Mouse (Mus musculus) heart, embryonic 14.5 days (tissue): ENCODE data around the gene Sept9. TPM values are rescaled to one million over a fixed set of nuclear protein-coding genes. Genes with fewer than 3 reads are reported as not detected.
A peak's percentile ranks its signal among the peaks of the same experiment; 100 is the strongest.

ENCODE experiments used
- ATAC-seq: fragments of 200-750 bp; cut with Nextera tagmentation; 2 replicates; pipeline ENCODE4 v1.8.0; 2017; ENCODE audit warnings: low read depth, moderate TSS enrichment; ENCODE audit not compliant: insufficient number of reproducible peaks, insufficient read depth, low FRiP score
- H3K27ac ChIP-seq, 2 experiments: fragments of 200-500 bp in 1 of 2; fragments of 300-500 bp in 1 of 2; sonication (generic) in 1 of 2; replicated peaks in 1 of 2; 2 replicates each; pipeline ENCODE4 v1.5.1; 2012 to 2014; ENCODE audit warnings: low read depth in 2 of 2, low read length in 2 of 2, control low read depth in 1 of 2, mild to moderate bottlenecking in 1 of 2, mixed read lengths in 1 of 2; ENCODE audit not compliant: control insufficient read depth in 1 of 2, insufficient read depth in 1 of 2
- H3K27me3 ChIP-seq: fragments of 300-500 bp; sonication (generic); 2 replicates; pipeline ENCODE4 v1.6.1; 2014; ENCODE audit warnings: mild to moderate bottlenecking, low read length, control low read depth; ENCODE audit not compliant: control insufficient read depth, insufficient read depth
- H3K36me3 ChIP-seq: fragments of 300-500 bp; sonication (generic); 2 replicates; pipeline ENCODE4 v1.6.1; 2014; ENCODE audit warnings: mild to moderate bottlenecking, control low read depth, low read length, mixed read lengths; ENCODE audit not compliant: control insufficient read depth, insufficient read depth
- H3K4me1 ChIP-seq, 2 experiments: fragments of 200-500 bp in 1 of 2; fragments of 300-500 bp in 1 of 2; sonication (generic) in 1 of 2; 2 replicates each; pipeline ENCODE4 v1.6.1; 2012 to 2014; ENCODE audit warnings: low read length in 2 of 2, control low read depth in 1 of 2, mixed read lengths in 1 of 2; ENCODE audit not compliant: control insufficient read depth in 2 of 2, insufficient read depth in 2 of 2
- H3K4me2 ChIP-seq: fragments of 300-500 bp; sonication (generic); 2 replicates; pipeline ENCODE4 v1.6.1; 2014; ENCODE audit warnings: mild to moderate bottlenecking, low read length
- H3K4me3 ChIP-seq, 2 experiments: fragments of 200-500 bp in 1 of 2; fragments of 300-500 bp in 1 of 2; sonication (generic) in 1 of 2; 2 replicates each; pipeline ENCODE4 v1.5.1; 2012 to 2014; ENCODE audit warnings: low read length in 2 of 2, mild to moderate bottlenecking in 2 of 2, control low read depth in 1 of 2, low read depth in 1 of 2, moderate library complexity in 1 of 2; ENCODE audit not compliant: control insufficient read depth in 1 of 2, insufficient read depth in 1 of 2
- H3K9ac ChIP-seq: fragments of 300-500 bp; sonication (generic); 2 replicates; pipeline ENCODE4 v1.6.1; 2014; ENCODE audit warnings: mild to moderate bottlenecking, low read length
- H3K9me3 ChIP-seq: fragments of 300-500 bp; sonication (generic); 2 replicates; pipeline ENCODE4 v1.6.1; 2016; ENCODE audit warnings: low read length, control low read depth; ENCODE audit not compliant: control insufficient read depth
- WGBS: fragments of 180-500 bp; shearing (Covaris S2); extraction: QIAGEN DNeasy Blood & Tissue Kit; methylation state at CpG from one replicate; pipeline ENCODE4 v1.1.7; 2014; 5-methylcytosine and 5-hydroxymethylcytosine counted together
- polyA plus RNA-seq: library from polyadenylated mRNA; unstranded; fragments of >200 nt; fragmentation: Nextera tagmentation; extraction: Ambion mirVana; gene quantifications from 2 replicates; pipeline ENCODE4 v1.2.1, GENCODE M21; 2014

The Sept9 gene
- polyA plus RNA-seq, 1 experiment from 2014 or later = 51.8 TPM

DNA sequence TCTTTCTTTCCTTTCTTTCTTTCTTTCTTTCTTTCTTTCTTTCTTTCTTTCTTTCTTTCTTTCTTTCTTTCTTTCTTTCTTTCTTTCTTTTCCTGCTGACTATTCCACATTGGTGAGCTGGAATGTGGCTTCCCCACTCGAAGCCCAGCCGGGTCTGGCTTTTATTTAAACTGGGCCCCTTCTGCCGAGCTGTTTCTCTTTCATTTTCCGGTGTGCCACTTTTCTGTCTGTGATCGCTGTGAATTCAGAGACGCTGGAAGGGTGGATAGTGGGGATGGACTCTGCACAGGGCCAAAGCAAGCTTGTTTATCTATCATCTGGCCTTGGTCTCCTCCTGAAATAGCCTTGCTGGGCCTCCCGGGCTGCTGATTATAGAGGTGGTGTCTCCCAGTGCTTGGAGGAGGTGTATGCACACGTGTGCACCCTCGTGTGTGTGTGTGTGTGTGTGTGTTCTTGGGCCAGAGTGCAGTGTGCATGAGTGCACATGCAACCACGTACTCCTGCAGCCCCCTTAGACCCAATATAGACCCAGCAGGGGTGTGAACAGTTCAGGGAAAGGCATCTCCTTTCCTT is 33.5 kb downstream of the Sept9 start:
- H3K27ac ChIP-seq = peak overlapping the region in 1 of 2 experiments; percentile 38; a peak in 1 of 4 replicates
- no peaks in the 10 kb centered on the region for H3K27me3 ChIP-seq
- H3K4me2 ChIP-seq = peak overlapping the region; percentile 76
- no peaks in the 10 kb centered on the region for H3K36me3 ChIP-seq
- no peak for ATAC-seq
- no peaks in the 10 kb centered on the region for H3K9me3 ChIP-seq
- peak overlapping the region; percentile 56; the same call in 1 of the 2 replicates for H3K9ac ChIP-seq
- peaks cover 32 to 43% of the 10 kb centered on the region in 2 experiments for H3K4me1 ChIP-seq
- 21% methylated on average over 10 of the region's 10 CpGs for WGBS
- H3K4me3 ChIP-seq = peak overlapping the region; percentile 13 to 20; a peak in 2 of 4 replicates

DNA sequence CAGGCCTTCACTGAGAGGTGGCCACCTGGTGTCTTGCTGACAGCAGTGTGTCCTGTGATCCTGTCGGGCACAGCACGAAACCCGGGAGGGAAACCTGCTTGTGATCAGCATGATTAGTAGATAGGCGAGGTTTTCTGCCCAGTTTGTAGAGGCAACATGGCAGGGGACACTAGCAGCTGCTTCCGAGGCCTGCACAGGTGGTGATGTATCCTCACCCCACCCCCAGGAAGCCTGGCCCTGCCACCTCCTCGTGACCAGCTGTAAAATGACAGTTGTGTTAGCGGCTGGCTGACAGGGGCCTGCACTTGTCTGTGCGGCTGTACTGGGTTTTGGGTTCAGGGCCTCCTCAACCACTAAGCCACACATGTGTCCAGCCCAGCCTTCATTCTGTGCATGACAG is 34.4 kb downstream of the Sept9 start:
- Histone ChIP-seq H3K9ac (no peak overlapping the region), H3K36me3 (no peaks in the 10 kb centered on the region), H3K9me3 (no peaks in the 10 kb centered on the region), H3K27me3 (no peaks in the 10 kb centered on the region), H3K4me3 (no peak overlapping the region), H3K4me1 (peaks cover 32 to 46% of the 10 kb centered on the region in 2 experiments), H3K27ac (no peak overlapping the region), H3K4me2 (peak overlapping the region; percentile 76; the same call in 1 of the 2 replicates)
- no peak for ATAC-seq
- 63% methylated on average over 8 of the region's 8 CpGs for WGBS

DNA sequence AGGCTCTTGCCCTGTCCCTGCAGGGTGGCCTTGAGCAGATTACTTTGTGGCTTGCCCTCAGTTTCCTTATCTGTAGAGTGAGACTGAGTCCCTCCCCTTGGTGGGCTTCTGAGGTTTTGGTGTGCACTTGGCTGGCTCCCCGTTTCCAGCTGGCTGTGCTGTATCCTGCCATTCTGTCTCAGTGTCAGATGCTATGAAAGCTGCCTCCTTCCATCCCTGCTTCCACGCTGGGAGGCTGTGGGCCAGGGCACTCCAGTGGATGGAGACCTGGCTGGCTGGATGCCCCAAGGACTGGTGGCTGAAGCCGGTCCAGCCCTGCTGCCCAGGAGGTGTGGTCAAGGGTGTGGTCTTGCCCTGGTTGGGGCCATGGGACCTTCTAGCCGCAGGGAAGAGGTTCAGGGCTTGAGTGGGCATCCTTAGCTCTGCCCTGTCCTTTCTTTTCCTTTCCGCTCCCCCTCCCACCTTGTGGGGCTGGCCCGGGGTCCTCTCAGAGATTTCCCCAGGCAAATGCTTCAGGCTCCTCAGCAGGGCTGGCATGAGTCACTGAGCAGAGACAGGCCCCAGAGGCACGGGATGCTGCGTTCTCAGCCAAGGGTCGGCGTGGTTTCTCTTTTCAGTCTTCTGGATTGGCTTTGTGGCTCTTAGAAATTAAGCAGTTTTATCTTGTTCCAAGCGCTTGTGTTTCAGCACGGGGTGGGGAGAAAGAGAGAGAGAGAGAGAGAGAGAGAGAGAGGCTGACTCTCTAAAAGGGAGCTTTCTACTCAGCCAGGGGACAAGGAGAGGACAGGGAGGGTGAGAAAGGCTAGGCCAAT is 35.8 kb downstream of the Sept9 start:
- Histone ChIP-seq H3K27ac (peak overlapping the region in 1 of 2 experiments; percentile 45; a peak in 2 of 4 replicates), H3K36me3 (no peaks in the 10 kb centered on the region), H3K9ac (no peak overlapping the region; the same call in 1 of the 2 replicates), H3K4me3 (no peak overlapping the region), H3K4me2 (peak overlapping the region; percentile 42), H3K9me3 (no peaks in the 10 kb centered on the region), H3K27me3 (no peaks in the 10 kb centered on the region), H3K4me1 (peaks cover 32 to 46% of the 10 kb centered on the region in 2 experiments)
- WGBS = 23% methylated on average over 12 of the region's 12 CpGs
- no peak for ATAC-seq

DNA sequence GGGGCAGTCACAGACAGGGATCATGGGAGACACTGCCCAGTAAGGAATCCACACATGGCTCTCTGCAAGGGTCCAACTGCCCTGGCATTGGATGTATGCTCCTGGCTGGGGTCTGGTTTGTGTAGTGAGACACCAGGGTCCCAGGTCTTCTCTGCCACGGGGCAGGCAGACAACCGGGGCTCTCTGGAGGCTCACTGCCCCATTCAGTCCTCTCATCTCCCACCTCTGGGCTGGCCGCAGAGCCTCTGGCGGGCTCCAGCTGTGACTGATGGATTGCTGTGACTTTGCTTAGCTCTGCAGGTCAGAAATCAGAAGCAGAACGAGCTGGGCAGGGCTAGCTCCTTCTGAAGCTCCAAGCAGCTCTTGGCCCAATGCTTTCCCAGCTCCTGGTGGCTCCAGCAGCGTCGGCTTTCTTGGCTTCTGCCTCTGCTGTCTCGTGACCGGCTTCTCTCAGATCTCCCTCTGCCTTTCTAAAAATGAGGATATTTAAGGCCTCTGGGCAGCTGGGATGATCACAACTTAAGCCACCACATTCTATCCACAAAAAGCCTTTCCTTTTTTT is 36.5 kb downstream of the Sept9 start:
- no peak overlapping the region; the same call in 1 of the 2 replicates for H3K9ac ChIP-seq
- H3K4me1 ChIP-seq = peaks cover 33 to 49% of the 10 kb centered on the region in 2 experiments
- 29% methylated on average over 9 of the region's 9 CpGs for WGBS
- H3K27ac ChIP-seq = peak overlapping the region in 1 of 2 experiments; percentile 45; a peak in 2 of 4 replicates
- H3K9me3 ChIP-seq = no peaks in the 10 kb centered on the region
- H3K36me3 ChIP-seq = no peaks in the 10 kb centered on the region
- ATAC-seq = no peak
- H3K4me3 ChIP-seq = no peak overlapping the region
- H3K27me3 ChIP-seq = no peaks in the 10 kb centered on the region
- peak overlapping the region; percentile 42 for H3K4me2 ChIP-seq

DNA sequence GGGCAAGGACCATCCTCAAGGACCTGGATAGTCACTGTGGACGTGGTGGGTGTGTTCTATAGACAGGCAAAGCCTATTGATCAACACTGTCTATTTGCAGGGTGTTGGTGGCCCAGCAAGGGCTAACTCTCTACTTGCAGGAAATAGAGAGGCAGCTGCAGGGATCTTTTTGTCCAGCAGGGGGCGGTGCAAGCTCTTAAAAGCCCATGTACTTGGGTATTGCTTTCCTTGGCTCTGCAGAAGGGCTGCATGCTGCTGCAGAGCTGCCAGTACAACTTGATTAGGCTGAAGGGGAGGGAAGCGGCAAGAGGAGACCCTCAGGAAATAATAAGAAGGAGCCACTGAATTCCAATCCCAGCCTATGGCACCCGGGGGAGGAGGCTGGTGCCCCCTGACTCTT is 38.7 kb downstream of the Sept9 start:
- H3K27ac ChIP-seq = no peak overlapping the region
- H3K4me3 ChIP-seq = no peak overlapping the region
- no peaks in the 10 kb centered on the region for H3K36me3 ChIP-seq
- no peaks in the 10 kb centered on the region for H3K9me3 ChIP-seq
- no peak overlapping the region for H3K9ac ChIP-seq
- no peak for ATAC-seq
- no peak overlapping the region for H3K4me2 ChIP-seq
- peaks cover 27 to 41% of the 10 kb centered on the region in 2 experiments for H3K4me1 ChIP-seq
- WGBS = 6% methylated on average over 4 of the region's 4 CpGs
- H3K27me3 ChIP-seq = no peaks in the 10 kb centered on the region

DNA sequence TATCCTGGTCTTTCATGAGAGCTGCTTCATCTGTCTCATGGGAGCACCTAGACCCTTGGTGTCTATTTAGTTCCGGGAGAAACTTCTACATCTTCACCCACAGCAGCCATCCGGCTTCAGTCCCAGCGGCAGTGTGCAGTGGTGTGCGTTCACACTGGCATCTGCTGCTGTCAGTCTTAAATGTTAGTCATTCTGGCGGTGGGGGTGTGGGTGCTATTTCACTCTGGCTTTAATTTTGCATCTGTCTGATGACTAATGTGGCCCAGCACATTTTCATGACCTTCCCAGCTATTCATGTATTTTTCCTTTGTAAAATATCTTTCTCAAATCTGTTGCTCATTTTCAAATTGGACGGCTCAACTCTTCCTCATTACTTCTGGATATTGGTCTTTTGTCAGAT is 40.2 kb downstream of the Sept9 start:
- H3K4me3 ChIP-seq = no peak overlapping the region
- peaks cover 17 to 30% of the 10 kb centered on the region in 2 experiments for H3K4me1 ChIP-seq
- H3K27me3 ChIP-seq = no peaks in the 10 kb centered on the region
- H3K36me3 ChIP-seq = no peaks in the 10 kb centered on the region
- no peaks in the 10 kb centered on the region for H3K9me3 ChIP-seq
- no peak overlapping the region for H3K27ac ChIP-seq
- no peak for ATAC-seq
- H3K9ac ChIP-seq = no peak overlapping the region
- no peak overlapping the region for H3K4me2 ChIP-seq
- 88% methylated on average over 6 of the region's 6 CpGs for WGBS

DNA sequence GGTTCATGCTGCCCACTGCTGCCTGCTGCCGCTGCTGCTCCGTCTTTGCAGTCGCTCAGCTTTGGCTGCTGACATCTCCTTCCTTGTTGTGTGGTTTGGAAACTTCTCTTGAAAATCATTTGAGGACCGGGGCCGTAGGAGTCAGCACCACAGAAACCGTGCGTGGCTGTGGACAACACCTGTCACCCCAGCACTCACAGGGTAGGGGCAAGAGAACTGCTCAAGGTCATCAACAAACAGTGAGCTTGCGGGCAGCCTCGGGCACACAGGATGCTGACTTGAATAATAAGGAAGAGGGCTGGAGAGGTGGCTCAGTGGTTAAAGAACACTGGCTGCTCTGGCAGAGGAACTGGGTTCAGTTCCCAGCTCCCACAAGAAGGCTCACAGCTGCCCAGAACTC is 40.9 kb downstream of the Sept9 start:
- Histone ChIP-seq H3K9me3 (no peaks in the 10 kb centered on the region), H3K4me1 (peaks cover 11 to 24% of the 10 kb centered on the region in 2 experiments; a peak in 3 of 4 replicates), H3K36me3 (no peaks in the 10 kb centered on the region), H3K4me2 (no peak overlapping the region), H3K27ac (no peak overlapping the region), H3K9ac (no peak overlapping the region), H3K27me3 (no peaks in the 10 kb centered on the region), H3K4me3 (no peak overlapping the region)
- 75% methylated on average over 9 of the region's 9 CpGs for WGBS
- ATAC-seq = no peak
